Mouse (Mus musculus): ENCODE measurements around the gene Tmed10. TPM values are rescaled to one million over a fixed set of nuclear protein-coding genes. Genes with fewer than 3 reads are reported as not detected.

Gene Tmed10
- polyA plus RNA-seq, 1 experiment from 2014 or later = 323 TPM

- H3K4me2 ChIP-seq = no peak overlapping the region
- no peaks in the 10 kb centered on the region for H3K9me3 ChIP-seq (replicated peaks)
- peaks cover 16% of the 10 kb centered on the region for H3K4me1 ChIP-seq
- WGBS = 54% methylated on average over 2 of the region's 2 CpGs
- peaks cover 79% of the 10 kb centered on the region for H3K36me3 ChIP-seq
- ATAC-seq (replicated peaks; ENCODE audit: low FRiP score) = no peak
- H3K27ac ChIP-seq = no peak overlapping the region
- no peaks in the 10 kb centered on the region for H3K27me3 ChIP-seq
- H3K9ac ChIP-seq = no peak overlapping the region
- H3K4me3 ChIP-seq (replicated peaks) = no peak overlapping the region
Measured at GRCm38 (mm10) chr12:85303256-85303655, 71.4 kb downstream of the Tmed10 start.

GRCm38 (mm10) chr12:85298835-85299180, 75.8 kb downstream of the Tmed10 start:
- WGBS = 32% methylated on average over 1 of the region's 1 CpGs
- no peak overlapping the region for H3K9ac ChIP-seq
- H3K4me1 ChIP-seq = peaks cover 35% of the 10 kb centered on the region
- no peak for ATAC-seq (replicated peaks; ENCODE audit: low FRiP score)
- peak overlapping the region; percentile 80 for H3K27ac ChIP-seq
- no peak overlapping the region for H3K4me3 ChIP-seq (replicated peaks)
- no peaks in the 10 kb centered on the region for H3K27me3 ChIP-seq
- H3K36me3 ChIP-seq = peaks cover 45% of the 10 kb centered on the region
- H3K9me3 ChIP-seq (replicated peaks) = peaks cover 8% of the 10 kb centered on the region; the same call in 1 of the 2 replicates
- H3K4me2 ChIP-seq = no peak overlapping the region

- Histone ChIP-seq H3K4me2 (no peak overlapping the region), H3K9ac (no peak overlapping the region), H3K36me3 (peaks cover 43% of the 10 kb centered on the region), H3K27ac (peak overlapping the region; percentile 80), H3K9me3 (replicated peaks) (peaks cover 13% of the 10 kb centered on the region; the same call in 1 of the 2 replicates), H3K27me3 (no peaks in the 10 kb centered on the region), H3K4me3 (replicated peaks) (no peak overlapping the region), H3K4me1 (peaks cover 35% of the 10 kb centered on the region)
- WGBS = 22% methylated on average over 11 of the region's 11 CpGs
- peak; percentile 85 for ATAC-seq (replicated peaks; ENCODE audit: low FRiP score)
Measured at GRCm38 (mm10) chr12:85298127-85298834, 76.4 kb downstream of the Tmed10 start.

- Histone ChIP-seq H3K4me3 (replicated peaks) (no peak overlapping the region), H3K4me1 (peaks cover 35% of the 10 kb centered on the region), H3K27me3 (no peaks in the 10 kb centered on the region), H3K9me3 (replicated peaks) (peaks cover 16% of the 10 kb centered on the region; the same call in 1 of the 2 replicates), H3K4me2 (no peak overlapping the region), H3K36me3 (peaks cover 36% of the 10 kb centered on the region), H3K9ac (no peak overlapping the region), H3K27ac (peak overlapping the region; percentile 80)
- ATAC-seq (replicated peaks; ENCODE audit: low FRiP score) = peak; percentile 57; the same call in 1 of the 2 replicates
- WGBS = 38% methylated on average over 10 of the region's 10 CpGs
Measured at GRCm38 (mm10) chr12:85297345-85297997, 77.2 kb downstream of the Tmed10 start.

- Histone ChIP-seq H3K4me2 (no peak overlapping the region), H3K27ac (peak overlapping the region; percentile 80; the same call in 1 of the 2 replicates), H3K4me3 (replicated peaks) (no peak overlapping the region), H3K4me1 (peaks cover 35% of the 10 kb centered on the region), H3K9ac (no peak overlapping the region), H3K27me3 (no peaks in the 10 kb centered on the region), H3K36me3 (peaks cover 31% of the 10 kb centered on the region), H3K9me3 (replicated peaks) (peaks cover 16% of the 10 kb centered on the region; the same call in 1 of the 2 replicates)
- ATAC-seq (replicated peaks; ENCODE audit: low FRiP score) = no peak
- 65% methylated on average over 5 of the region's 5 CpGs for WGBS
Measured at GRCm38 (mm10) chr12:85296915-85297314, 77.7 kb downstream of the Tmed10 start.

- no peaks in the 10 kb centered on the region for H3K27me3 ChIP-seq
- peaks cover 39% of the 10 kb centered on the region for H3K4me1 ChIP-seq
- H3K9ac ChIP-seq = no peak overlapping the region
- H3K4me3 ChIP-seq (replicated peaks) = no peak overlapping the region
- peaks cover 16% of the 10 kb centered on the region; the same call in 1 of the 2 replicates for H3K9me3 ChIP-seq (replicated peaks)
- ATAC-seq (replicated peaks; ENCODE audit: low FRiP score) = no peak
- peaks cover 17% of the 10 kb centered on the region; the same call in 1 of the 2 replicates for H3K36me3 ChIP-seq
- H3K27ac ChIP-seq = no peak overlapping the region
- no peak overlapping the region for H3K4me2 ChIP-seq
- WGBS = 99% methylated on average over 2 of the region's 2 CpGs
Measured at GRCm38 (mm10) chr12:85295506-85295905, 79.1 kb downstream of the Tmed10 start.

GRCm38 (mm10) chr12:85292906-85293305, 81.7 kb downstream of the Tmed10 start:
- peaks cover 46% of the 10 kb centered on the region for H3K4me1 ChIP-seq
- no peak overlapping the region for H3K27ac ChIP-seq
- peaks cover 16% of the 10 kb centered on the region; the same call in 1 of the 2 replicates for H3K9me3 ChIP-seq (replicated peaks)
- H3K4me2 ChIP-seq = no peak overlapping the region
- H3K27me3 ChIP-seq = peaks cover 4% of the 10 kb centered on the region; the same call in 1 of the 2 replicates
- ATAC-seq (replicated peaks; ENCODE audit: low FRiP score) = no peak
- no peak overlapping the region for H3K9ac ChIP-seq
- H3K4me3 ChIP-seq (replicated peaks) = no peak overlapping the region
- H3K36me3 ChIP-seq = peaks cover 12% of the 10 kb centered on the region; the same call in 1 of the 2 replicates

- no peak for ATAC-seq (replicated peaks; ENCODE audit: low FRiP score)
- Histone ChIP-seq H3K4me3 (replicated peaks) (no peak overlapping the region), H3K9ac (no peak overlapping the region), H3K36me3 (peaks cover 12% of the 10 kb centered on the region; the same call in 1 of the 2 replicates), H3K4me1 (peaks cover 41% of the 10 kb centered on the region), H3K4me2 (no peak overlapping the region; the same call in 1 of the 2 replicates), H3K9me3 (replicated peaks) (peaks cover 16% of the 10 kb centered on the region; the same call in 1 of the 2 replicates), H3K27ac (no peak overlapping the region), H3K27me3 (peaks cover 4% of the 10 kb centered on the region; the same call in 1 of the 2 replicates)
- WGBS = 84% methylated on average over 6 of the region's 6 CpGs
Measured at GRCm38 (mm10) chr12:85292288-85292687, 82.4 kb downstream of the Tmed10 start.

GRCm38 (mm10) chr12:85291541-85291940, 83.1 kb downstream of the Tmed10 start:
- no peak overlapping the region for H3K27ac ChIP-seq
- H3K4me2 ChIP-seq = peak overlapping the region; percentile 19; the same call in 1 of the 2 replicates

GRCm38 (mm10) chr12:85290633-85291032, 84.0 kb downstream of the Tmed10 start:
- peaks cover 12% of the 10 kb centered on the region; the same call in 1 of the 2 replicates for H3K36me3 ChIP-seq
- peaks cover 16% of the 10 kb centered on the region; the same call in 1 of the 2 replicates for H3K9me3 ChIP-seq (replicated peaks)
- no peak overlapping the region for H3K9ac ChIP-seq
- H3K4me3 ChIP-seq (replicated peaks) = 0 out of 2 replicates have a peak overlapping the region, but pooled peaks have one; percentile 7
- H3K4me1 ChIP-seq = peaks cover 28% of the 10 kb centered on the region
- peak overlapping the region; percentile 85 for H3K4me2 ChIP-seq
- H3K27me3 ChIP-seq = peaks cover 4% of the 10 kb centered on the region; the same call in 1 of the 2 replicates
- H3K27ac ChIP-seq = 0 out of 2 replicates have a peak overlapping the region, but pooled peaks have one; percentile 24
- no peak for ATAC-seq (replicated peaks; ENCODE audit: low FRiP score)
- WGBS = 54% methylated on average over 10 of the region's 10 CpGs

More at GRCm38 (mm10) chr12:85291541-85291940, 83.1 kb downstream of the Tmed10 start:
- Histone ChIP-seq H3K36me3 (peaks cover 12% of the 10 kb centered on the region; the same call in 1 of the 2 replicates), H3K9ac (no peak overlapping the region), H3K9me3 (replicated peaks) (peaks cover 16% of the 10 kb centered on the region; the same call in 1 of the 2 replicates), H3K4me3 (replicated peaks) (no peak overlapping the region), H3K27me3 (peaks cover 4% of the 10 kb centered on the region; the same call in 1 of the 2 replicates), H3K4me1 (peaks cover 34% of the 10 kb centered on the region)
- ATAC-seq (replicated peaks; ENCODE audit: low FRiP score) = no peak

Data from kidney, embryonic 15.5 days (tissue).